Mouse (Mus musculus) ES-Bruce4 (cell line): Measurements from ENCODE around the gene Usp4.

Experiments
- CTCF ChIP-seq: IDR thresholded peaks from one replicate; pipeline ENCODE4 v1.8.1; 2011; ENCODE audit warnings: low read depth, low read length
- EP300 ChIP-seq: IDR thresholded peaks from 2 replicates; pipeline ENCODE4 v1.6.1; 2011; ENCODE audit warnings: low read depth, low read length; ENCODE audit not compliant: insufficient read depth
- POLR2A ChIP-seq: IDR thresholded peaks from one replicate; pipeline ENCODE4 v1.8.1; 2011; ENCODE audit warnings: low read length; ENCODE audit not compliant: insufficient read depth

GRCm38 (mm10) chr9:108349727-108350126, 2.1 kb downstream of the Usp4 start:
- no peak for TF ChIP-seq CTCF
- TF ChIP-seq POLR2A: no peak
- TF ChIP-seq EP300: no peak
